Mouse (Mus musculus) megakaryocyte, embryonic 14.5 days (primary cell): ENCODE results near the gene Anapc7. TPM values are rescaled to one million over a fixed set of nuclear protein-coding genes. Genes with fewer than 3 reads are reported as not detected.

ENCODE experiments used
- H3K27me3 ChIP-seq: replicated peaks from 2 replicates; pipeline ENCODE3; 2012; ENCODE audit warnings: inconsistent platforms
- H3K36me3 ChIP-seq: replicated peaks from 2 replicates; pipeline ENCODE3; 2012; ENCODE audit warnings: low read length, inconsistent platforms, mixed read lengths
- H3K4me1 ChIP-seq: 2 replicates; pipeline ENCODE4 v1.6.1; 2012; ENCODE audit warnings: inconsistent platforms
- H3K4me3 ChIP-seq: replicated peaks from 2 replicates; pipeline ENCODE3; 2012; ENCODE audit warnings: moderate library complexity, mild to moderate bottlenecking, inconsistent platforms
- H3K9me3 ChIP-seq: 2 replicates; pipeline ENCODE4 v1.6.1; 2012; ENCODE audit warnings: inconsistent platforms
- FLI1 ChIP-seq: IDR thresholded peaks from 2 replicates; pipeline ENCODE4 v1.6.1; 2012; ENCODE audit warnings: low read length, inconsistent platforms, mixed read lengths
- GATA1 ChIP-seq: IDR thresholded peaks from 3 replicates; pipeline ENCODE4 v1.6.1; 2012; ENCODE audit warnings: mixed read lengths, low read length, inconsistent platforms, borderline replicate concordance
- polyA plus RNA-seq: library from polyadenylated mRNA; stranded (reverse); fragments of >175 nt; gene quantifications from 2 replicates; pipeline ENCODE4 v1.2.3, GENCODE M21; 2012; ENCODE audit warnings: low replicate concordance; ENCODE audit not compliant: insufficient read depth

Anapc7 gene
- 2.8 and 10.1 TPM in 2 replicates for polyA plus RNA-seq

DNA sequence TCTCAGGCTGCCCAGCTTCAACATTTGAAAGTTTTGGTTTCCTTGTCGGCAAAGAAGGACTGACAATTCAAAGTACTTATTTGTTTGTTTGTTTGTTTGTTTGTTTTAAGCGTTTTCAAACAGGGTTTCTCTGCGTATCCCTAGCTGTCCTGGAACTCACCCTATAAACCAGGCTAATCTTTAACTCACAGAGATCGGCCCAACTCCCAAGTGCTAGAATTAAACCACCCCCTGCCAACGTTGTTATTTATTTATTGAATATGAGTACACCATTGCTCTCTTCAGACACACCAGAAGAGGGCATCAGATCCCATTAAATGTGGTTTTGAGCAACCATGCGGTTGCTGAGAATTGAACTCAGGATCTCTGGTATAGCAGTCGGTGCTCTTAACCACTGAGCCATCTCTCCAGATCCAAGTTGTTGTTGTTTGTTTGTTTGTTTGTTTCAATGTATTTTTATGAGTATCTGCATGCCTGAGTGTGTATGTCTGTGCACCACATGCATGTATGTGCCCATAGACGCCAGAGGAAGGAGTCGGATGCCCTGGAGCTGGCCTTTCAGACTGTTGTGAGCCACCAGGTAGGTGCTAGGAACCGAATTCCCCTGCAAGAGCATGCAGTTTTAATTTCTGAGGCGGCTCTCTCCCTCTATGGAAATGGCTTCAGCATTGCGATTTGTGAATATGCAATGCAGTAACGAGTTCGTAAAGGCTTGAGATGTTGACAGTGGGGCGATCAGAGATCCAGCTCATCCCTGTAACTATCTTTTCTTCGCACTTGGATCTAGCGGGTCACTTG lies at the start of gene Anapc7:
Gene Anapc7, plus strand, starts transcription at position 423 of the 798 bp plus-strand sequence.
- no peaks in the 10 kb centered on the region for H3K27me3 ChIP-seq

DNA sequence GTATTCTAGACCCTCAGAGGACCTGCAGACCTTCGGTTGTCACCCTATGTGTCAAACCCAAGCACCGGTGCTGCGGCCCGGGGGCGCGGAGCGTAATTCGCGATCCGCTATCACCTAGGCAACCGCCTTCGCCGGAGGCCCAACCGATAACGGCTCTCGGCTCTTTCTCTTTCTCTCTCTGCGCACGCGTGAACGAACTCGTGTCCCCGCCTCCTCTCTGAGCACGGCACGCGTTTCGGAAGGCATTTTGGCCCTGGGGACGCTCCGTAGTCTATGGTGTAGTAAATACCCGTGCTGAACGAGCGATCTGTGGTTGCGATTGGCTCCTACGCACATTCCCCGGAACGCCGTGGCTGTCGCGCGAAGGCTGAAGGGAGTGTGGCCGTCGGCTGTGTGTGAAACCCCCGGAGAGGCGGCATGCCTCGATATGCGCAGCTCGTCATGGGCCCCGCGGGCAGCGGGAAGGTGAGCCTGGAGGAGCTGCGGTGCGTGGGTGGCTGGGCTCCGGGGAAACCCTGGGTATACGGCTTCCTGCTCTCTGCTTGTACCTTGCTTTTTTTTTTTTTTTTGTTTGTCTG lies 49.2 kb upstream of the Anapc7 start, which contains the start of gene Fam216a:
Gene Fam216a, minus strand, starts transcription at position 173 of the 578 bp plus-strand sequence.
- Histone ChIP-seq H3K36me3 (peaks cover 57% of the 10 kb centered on the region), H3K9me3 (no peaks in the 10 kb centered on the region), H3K4me3 (peak within 1 kb of the TSS; percentile 100), H3K27me3 (no peaks in the 10 kb centered on the region), H3K4me1 (peaks cover 36% of the 10 kb centered on the region)
- peak; percentile 24; the same call in 1 of the 2 replicates for TF ChIP-seq FLI1
- TF ChIP-seq GATA1: peak; percentile 89

More for the DNA sequence above, at the start of gene Anapc7:
- peak within 1 kb of the TSS; percentile 99 for H3K4me3 ChIP-seq
- no peaks in the 10 kb centered on the region for H3K9me3 ChIP-seq
- TF ChIP-seq FLI1: no peak
- TF ChIP-seq GATA1: no peak
- peaks cover 31% of the 10 kb centered on the region for H3K4me1 ChIP-seq
- peaks cover 5% of the 10 kb centered on the region for H3K36me3 ChIP-seq

DNA sequence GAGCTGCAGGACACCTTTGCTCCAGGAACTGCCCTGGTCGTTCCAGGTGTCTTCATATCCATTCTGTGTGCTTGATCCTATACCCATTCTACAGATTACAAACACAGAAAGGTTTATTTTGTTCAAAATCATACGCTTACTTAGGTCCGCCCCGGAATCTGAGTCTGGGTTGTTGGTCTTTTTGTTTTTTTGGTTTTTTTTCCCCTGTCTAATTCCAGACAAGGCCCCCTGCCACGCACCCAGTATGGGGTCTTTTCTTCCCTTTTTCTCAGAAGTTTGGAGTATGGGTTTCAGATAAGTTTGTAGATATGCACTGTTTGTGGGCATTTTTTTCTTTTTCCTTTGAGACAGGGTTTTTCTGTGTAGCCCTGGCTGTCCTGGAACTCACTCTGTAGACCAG lies 48.6 kb upstream of the Anapc7 start:
- no peaks in the 10 kb centered on the region for H3K9me3 ChIP-seq
- H3K4me1 ChIP-seq: peaks cover 36% of the 10 kb centered on the region
- TF ChIP-seq GATA1 (no peak), FLI1 (no peak)
- H3K27me3 ChIP-seq: no peaks in the 10 kb centered on the region
- H3K4me3 ChIP-seq: peak overlapping the region; percentile 100
- peaks cover 52% of the 10 kb centered on the region for H3K36me3 ChIP-seq

DNA sequence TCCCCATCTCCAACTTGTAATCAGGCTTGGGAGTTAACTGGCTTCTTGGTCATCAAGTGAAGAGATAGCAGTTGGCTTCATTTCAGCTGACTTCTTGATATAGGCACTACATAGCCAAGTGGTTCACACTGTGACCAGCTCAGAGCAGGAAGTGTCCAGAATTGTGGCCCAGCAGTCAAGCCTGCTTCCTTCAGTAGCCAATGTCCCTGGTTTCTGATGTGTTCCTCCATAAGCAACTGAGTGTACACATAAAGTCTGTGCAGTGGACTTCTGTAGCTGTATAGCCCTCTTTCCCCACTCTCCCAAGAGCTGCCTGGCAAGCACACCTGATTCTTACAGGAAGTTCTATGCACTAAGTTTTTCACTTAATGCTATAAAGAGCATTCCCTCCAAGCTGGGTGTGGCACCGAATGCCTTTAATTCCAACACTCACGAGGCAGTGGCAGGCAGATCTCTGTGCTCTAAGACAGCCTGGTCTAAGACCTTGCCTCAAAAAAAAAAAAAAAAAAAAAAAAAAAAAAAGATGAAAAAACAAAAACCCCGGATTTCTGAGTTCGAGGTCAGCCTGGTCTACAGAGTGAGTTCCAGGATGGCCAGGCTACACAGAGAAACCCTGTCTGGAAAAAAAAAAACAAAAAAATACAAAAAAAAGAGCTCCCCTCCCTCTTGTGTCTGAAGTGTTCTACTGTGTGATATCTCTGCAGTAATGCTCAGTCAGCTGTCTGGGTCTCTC lies 44.2 kb upstream of the Anapc7 start:
- Histone ChIP-seq H3K4me3 (no peak overlapping the region), H3K27me3 (no peaks in the 10 kb centered on the region), H3K4me1 (peaks cover 35% of the 10 kb centered on the region), H3K36me3 (peaks cover 69% of the 10 kb centered on the region), H3K9me3 (no peaks in the 10 kb centered on the region)
- TF ChIP-seq GATA1 (no peak), FLI1 (no peak)

DNA sequence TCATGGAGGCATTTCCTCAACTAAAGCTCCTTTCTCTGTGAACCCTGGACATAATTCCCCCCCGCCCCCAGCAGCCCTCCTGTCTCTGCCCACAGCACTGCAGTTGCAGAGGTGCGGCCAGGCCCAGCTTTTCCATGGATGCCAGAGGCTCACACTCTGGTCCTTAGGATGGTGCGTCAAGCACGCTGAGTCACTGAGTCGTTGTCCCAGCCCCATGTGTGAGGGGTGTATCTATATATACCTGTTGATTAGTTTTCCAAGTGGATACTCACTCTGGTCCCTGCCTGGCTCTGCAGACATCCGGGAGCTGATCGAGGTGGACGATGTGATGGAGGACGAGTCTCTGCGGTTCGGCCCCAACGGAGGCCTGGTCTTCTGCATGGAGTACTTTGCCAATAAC lies 43.3 kb upstream of the Anapc7 start:
- Histone ChIP-seq H3K27me3 (no peaks in the 10 kb centered on the region), H3K9me3 (no peaks in the 10 kb centered on the region), H3K4me1 (peaks cover 34% of the 10 kb centered on the region), H3K4me3 (no peak overlapping the region), H3K36me3 (peaks cover 77% of the 10 kb centered on the region)
- TF ChIP-seq FLI1 (no peak), GATA1 (no peak)

DNA sequence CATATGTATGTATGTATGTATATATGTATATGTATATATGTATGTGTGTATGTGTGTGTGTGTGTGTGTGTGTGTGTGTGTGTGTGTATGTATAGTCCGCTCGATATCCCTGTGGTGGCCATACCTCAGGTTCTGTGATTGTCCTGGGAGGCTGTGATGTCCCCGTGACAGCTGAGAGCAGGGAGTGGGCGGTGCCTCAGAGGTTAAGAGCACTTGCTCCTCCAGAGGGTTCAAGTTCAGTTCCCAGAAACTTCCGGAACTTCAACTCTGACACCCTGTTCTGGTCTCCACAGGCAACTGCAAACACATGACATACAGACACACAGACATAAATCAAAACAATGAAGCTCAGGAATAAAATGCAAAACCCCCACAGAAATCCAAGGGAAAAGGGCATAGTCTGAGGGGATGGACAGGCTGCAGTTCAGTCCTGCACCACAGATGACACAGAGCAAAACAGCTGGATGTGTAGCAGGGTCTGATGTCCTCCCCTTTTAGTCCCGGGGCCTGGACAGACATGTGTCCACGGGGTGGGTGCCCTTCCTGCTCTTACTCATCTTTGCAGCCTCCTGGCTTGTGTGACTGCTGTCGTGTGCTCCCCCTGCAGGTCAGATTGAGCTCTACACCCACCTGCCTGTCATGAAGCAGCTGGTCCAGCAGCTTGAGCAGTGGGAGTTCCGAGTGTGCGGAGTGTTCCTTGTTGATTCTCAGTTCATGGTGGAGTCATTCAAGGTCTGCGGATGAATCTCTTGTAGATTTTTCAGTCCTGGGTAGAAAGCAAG lies 41.9 kb upstream of the Anapc7 start:
- peak overlapping the region; percentile 62 for H3K4me3 ChIP-seq
- peaks cover 66% of the 10 kb centered on the region for H3K36me3 ChIP-seq
- H3K27me3 ChIP-seq: no peaks in the 10 kb centered on the region
- no peaks in the 10 kb centered on the region for H3K9me3 ChIP-seq
- peaks cover 24% of the 10 kb centered on the region for H3K4me1 ChIP-seq
- TF ChIP-seq GATA1 (no peak), FLI1 (no peak)

DNA sequence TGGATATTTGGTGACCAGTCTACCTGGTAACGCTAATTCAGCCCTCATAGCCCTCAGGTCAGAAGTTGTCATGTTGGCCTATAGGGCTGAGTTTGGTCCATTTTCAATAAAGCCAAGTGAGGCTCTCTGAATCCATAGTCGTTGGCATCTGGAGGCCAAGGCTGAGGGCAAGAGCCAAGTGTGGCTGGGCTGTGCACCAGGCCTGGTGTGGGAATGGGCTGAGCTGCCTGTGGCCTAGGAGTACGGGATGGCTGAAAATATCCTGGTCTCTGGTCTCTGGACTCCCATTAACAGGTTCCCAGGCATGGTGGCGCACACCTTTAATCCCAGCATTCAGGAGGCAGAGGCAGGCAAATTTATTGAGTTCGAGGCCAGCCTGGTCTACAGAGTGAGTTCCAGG lies 31.5 kb upstream of the Anapc7 start:
- no peak for TF ChIP-seq GATA1
- no peak for TF ChIP-seq FLI1
- Histone ChIP-seq H3K4me3 (no peak overlapping the region), H3K9me3 (no peaks in the 10 kb centered on the region), H3K36me3 (peaks cover 25% of the 10 kb centered on the region), H3K27me3 (no peaks in the 10 kb centered on the region), H3K4me1 (peaks cover 29% of the 10 kb centered on the region)

DNA sequence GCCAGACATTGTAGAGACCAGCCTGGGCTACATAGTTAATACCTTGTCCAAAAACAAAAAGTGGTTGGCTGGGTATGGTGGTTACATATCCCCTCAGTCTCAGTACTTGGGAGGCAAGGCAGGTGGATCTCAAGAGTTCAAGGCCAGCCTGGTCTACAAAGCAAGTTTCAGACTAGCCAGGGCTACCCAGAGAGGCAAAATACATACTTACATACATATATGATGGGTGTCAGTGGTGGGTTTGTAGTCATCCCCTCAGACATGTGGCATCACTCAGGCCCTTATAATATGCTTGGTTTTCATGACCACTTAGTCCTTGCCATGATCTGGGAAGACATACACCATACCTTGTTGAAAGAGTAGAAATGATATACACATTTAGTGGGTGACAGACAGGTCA lies 30.8 kb upstream of the Anapc7 start:
- TF ChIP-seq GATA1 (no peak), FLI1 (no peak)
- no peaks in the 10 kb centered on the region for H3K9me3 ChIP-seq
- no peaks in the 10 kb centered on the region for H3K27me3 ChIP-seq
- peaks cover 35% of the 10 kb centered on the region for H3K4me1 ChIP-seq
- no peak overlapping the region for H3K4me3 ChIP-seq
- peaks cover 28% of the 10 kb centered on the region for H3K36me3 ChIP-seq

DNA sequence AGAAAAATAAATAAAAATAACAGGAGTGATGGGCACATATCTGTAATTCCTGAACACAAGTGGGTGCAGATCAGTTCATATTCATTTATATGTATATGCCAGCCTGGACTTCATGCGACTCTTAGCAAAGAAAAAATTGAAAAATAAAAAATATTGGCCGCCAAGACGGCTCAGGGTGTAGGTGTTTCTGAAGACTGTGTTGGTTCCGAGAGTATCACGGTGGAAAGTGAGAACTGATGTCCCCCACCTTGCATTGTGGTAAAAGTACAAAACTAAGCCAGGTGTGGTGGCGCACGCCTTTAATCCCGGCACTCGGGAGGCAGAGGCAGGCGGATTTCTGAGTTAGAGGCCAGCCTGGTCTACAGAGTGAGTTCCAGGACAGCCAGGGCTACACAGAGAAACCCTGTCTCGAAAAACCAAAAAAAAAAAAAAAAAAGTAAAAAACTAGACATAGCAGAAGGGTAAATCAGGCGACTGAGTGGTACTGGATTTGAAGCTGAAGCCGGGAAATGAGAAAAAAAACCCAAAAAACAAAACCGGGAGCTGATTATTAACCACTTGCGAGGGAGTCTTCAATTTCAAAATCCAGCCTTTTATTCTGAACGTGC lies 30.2 kb upstream of the Anapc7 start:
- TF ChIP-seq GATA1 (no peak), FLI1 (no peak)
- Histone ChIP-seq H3K36me3 (peaks cover 28% of the 10 kb centered on the region), H3K27me3 (no peaks in the 10 kb centered on the region), H3K4me1 (peaks cover 41% of the 10 kb centered on the region), H3K9me3 (no peaks in the 10 kb centered on the region), H3K4me3 (peak overlapping the region; percentile 95)
